Mouse (Mus musculus) bone marrow, adult 2 months (tissue): ENCODE measurements at regions not wholly inside any gene's neighbourhood (a gene's known extent, or its start where the extent isn't known, plus 50 kb on each side); places are given as distances from the start of the nearest gene placed in this dataset.

Experiments
- H3K27ac ChIP-seq: fragments of 200-500 bp; 2 replicates; pipeline ENCODE4 v1.5.1; 2012; ENCODE audit warnings: low read depth, mild to moderate bottlenecking, control low read depth, inconsistent platforms, low read length; ENCODE audit not compliant: control insufficient read depth, poor library complexity, insufficient read depth
- H3K4me1 ChIP-seq: fragments of 200-500 bp; 2 replicates; pipeline ENCODE4 v1.6.1; 2011; ENCODE audit warnings: low read length; ENCODE audit not compliant: control insufficient read depth, insufficient read depth
- H3K4me3 ChIP-seq: fragments of 200-500 bp; replicated peaks from 2 replicates; pipeline ENCODE3; 2011; ENCODE audit warnings: mild to moderate bottlenecking, low read depth, low read length, control low read depth; ENCODE audit not compliant: control insufficient read depth
- CTCF ChIP-seq: fragments of 200-500 bp; IDR thresholded peaks from 2 replicates; pipeline ENCODE4 v1.5.1; 2011; ENCODE audit warnings: low read length, control low read depth; ENCODE audit not compliant: control insufficient read depth, insufficient read depth
- POLR2A ChIP-seq: fragments of 200-500 bp; IDR thresholded peaks from 2 replicates; pipeline ENCODE4 v1.6.1; 2011; ENCODE audit warnings: low read depth, mild to moderate bottlenecking, control low read depth, low read length, borderline replicate concordance; ENCODE audit not compliant: control insufficient read depth
- WGBS: fragments of 180-500 bp; shearing (Covaris S2); methylation state at CpG from one replicate; pipeline ENCODE4 v1.1.7; 2018; 5-methylcytosine and 5-hydroxymethylcytosine counted together

DNA sequence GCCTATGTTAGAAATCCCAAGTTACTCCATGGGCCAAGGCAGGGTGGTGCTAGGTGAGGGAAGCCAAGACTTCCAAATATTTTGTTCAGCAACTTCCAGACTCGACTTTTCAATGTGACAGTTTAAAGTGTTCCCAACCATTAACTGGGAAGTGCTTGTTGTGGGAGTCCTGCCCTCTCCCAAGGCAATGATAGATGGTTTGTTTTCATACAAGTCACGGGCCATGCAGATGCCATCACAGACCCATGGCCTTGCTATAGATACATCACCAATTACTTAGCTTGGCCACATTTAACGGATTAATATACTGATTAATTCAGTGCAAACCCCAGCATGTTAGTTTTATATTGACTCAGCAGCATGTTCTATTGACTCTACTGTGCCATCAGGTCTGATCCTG is 108.1 kb upstream of the Thumpd2 start:
- no peak overlapping the region for H3K27ac ChIP-seq
- no peaks in the 10 kb centered on the region for H3K4me1 ChIP-seq
- TF ChIP-seq POLR2A = no peak
- TF ChIP-seq CTCF = no peak
- WGBS = 72% methylated on average over 3 of the region's 3 CpGs
- H3K4me3 ChIP-seq = no peak overlapping the region

DNA sequence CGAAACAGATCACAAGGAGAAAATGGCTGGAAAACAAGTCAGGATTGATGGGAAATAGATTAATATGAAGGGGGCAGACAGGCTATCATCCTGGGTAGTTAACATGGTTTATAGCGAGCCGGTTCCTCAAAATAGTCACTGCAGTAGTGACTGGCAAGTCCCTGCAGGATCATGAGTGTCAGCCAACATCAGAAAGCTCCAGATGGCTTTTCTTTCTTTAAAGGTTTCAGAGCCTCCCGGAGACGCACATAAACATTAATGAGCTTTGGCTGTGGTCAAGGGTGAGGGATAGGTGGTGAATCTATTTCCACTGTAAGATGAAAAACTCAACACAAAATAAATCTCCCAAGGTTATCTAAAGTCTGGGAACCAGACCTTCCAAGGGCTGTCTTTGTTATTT is 104.2 kb upstream of the Thumpd2 start:
- 79% methylated on average over 5 of the region's 5 CpGs for WGBS
- Histone ChIP-seq H3K27ac (no peak overlapping the region), H3K4me3 (no peak overlapping the region), H3K4me1 (no peaks in the 10 kb centered on the region)
- TF ChIP-seq POLR2A (no peak), CTCF (no peak)

DNA sequence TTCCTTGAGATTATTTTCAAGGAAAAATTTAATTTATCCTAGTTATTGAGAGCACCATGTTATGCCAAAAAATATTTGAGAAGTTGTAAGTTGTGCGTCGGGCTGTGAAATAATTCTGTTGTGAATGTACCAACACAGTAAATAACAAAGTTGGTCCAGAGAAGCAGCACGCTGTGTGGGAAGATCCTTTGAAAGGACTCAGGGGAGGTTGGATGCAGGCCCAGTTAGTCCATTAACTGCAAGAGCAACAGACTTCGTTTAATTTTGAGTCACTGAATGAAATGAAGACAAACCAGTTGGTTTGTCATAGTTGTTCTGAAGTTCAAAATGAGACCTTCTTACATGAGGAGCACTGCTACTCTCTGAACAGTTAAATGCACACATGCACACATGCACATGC is 85.8 kb upstream of the Thumpd2 start:
- H3K4me3 ChIP-seq = no peak overlapping the region
- H3K4me1 ChIP-seq = no peaks in the 10 kb centered on the region
- H3K27ac ChIP-seq = no peak overlapping the region
- TF ChIP-seq CTCF = no peak
- no peak for TF ChIP-seq POLR2A
- 80% methylated on average over 4 of the region's 4 CpGs for WGBS

DNA sequence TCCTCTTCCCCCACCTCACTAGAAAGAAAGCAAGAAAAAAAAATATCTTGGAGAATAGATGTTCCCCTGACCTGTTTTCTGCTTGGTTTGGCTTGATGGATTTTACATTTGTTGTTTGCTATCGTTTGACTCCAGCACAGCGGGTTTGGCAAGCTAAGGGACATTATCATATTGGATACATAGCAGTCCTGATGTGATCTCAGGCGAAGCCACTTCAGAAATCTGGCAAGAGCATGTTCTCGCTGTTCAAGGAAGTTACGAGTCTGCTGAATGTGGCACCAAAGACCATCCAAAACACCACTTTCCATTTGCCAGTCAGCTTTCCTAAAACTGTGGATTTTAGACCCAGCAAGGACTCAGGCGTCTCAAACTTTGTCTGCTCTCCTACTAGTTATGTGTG is 69.8 kb upstream of the Thumpd2 start:
- 80% methylated on average over 6 of the region's 6 CpGs for WGBS
- H3K4me1 ChIP-seq = no peaks in the 10 kb centered on the region
- no peak overlapping the region for H3K27ac ChIP-seq
- TF ChIP-seq POLR2A = no peak
- TF ChIP-seq CTCF = no peak
- no peak overlapping the region for H3K4me3 ChIP-seq

DNA sequence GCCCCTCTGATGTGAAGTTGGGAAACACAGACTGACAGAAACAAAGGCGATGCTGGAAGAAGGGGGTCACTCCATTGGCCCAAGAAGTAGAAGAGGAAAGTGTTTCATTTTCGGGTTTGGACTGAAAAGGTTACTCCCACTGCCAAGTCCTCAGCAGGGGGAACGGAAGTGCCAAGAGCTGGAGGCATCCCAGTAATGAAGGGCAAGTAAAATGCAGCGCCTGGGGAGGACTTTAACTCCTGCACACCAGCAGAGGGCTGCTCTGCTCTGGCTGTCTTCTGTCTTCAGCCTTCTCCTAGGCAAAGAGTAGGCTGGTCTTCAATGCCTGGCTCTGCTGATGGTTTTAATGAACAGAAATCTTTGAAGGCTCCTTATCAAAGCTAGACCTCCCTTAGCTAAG is 68.3 kb upstream of the Thumpd2 start:
- WGBS = 57% methylated on average over 4 of the region's 4 CpGs
- Histone ChIP-seq H3K4me1 (no peaks in the 10 kb centered on the region), H3K4me3 (no peak overlapping the region), H3K27ac (no peak overlapping the region)
- TF ChIP-seq CTCF (no peak), POLR2A (no peak)
